Mouse (Mus musculus): ENCODE measurements around the gene Mthfsl. TPM values are rescaled to one million over a fixed set of nuclear protein-coding genes. Genes with fewer than 3 reads are reported as not detected.
A peak's percentile ranks its signal among the peaks of the same experiment; 100 is the strongest.
"Not testable (repeated sequence)": the region's sequence is repeated elsewhere in the genome, so short reads cannot be mapped to it uniquely, and the experiment has no call there.

The Mthfsl gene
- polyA plus RNA-seq, 1 experiment from 2014 or later = 32.8 TPM

GRCm38 (mm10) chr9:88714515-88714914, 5.6 kb downstream of the Mthfsl start:
- H3K9me3 ChIP-seq (replicated peaks); H3K4me3 ChIP-seq; H3K27ac ChIP-seq; H3K27me3 ChIP-seq; H3K4me1 ChIP-seq; H3K36me3 ChIP-seq (ENCODE audit: poor library complexity, severe bottlenecking); ATAC-seq; H3K9ac ChIP-seq; H3K4me2 ChIP-seq: not testable (repeated sequence)
- WGBS = 90% methylated on average over 5 of the region's 5 CpGs

GRCm38 (mm10) chr9:88712164-88712749, 7.8 kb downstream of the Mthfsl start:
- WGBS = 82% methylated on average over 3 of the region's 3 CpGs
- H3K9me3 ChIP-seq (replicated peaks); H3K9ac ChIP-seq; H3K4me1 ChIP-seq; H3K4me2 ChIP-seq; H3K36me3 ChIP-seq (ENCODE audit: poor library complexity, severe bottlenecking); ATAC-seq; H3K27me3 ChIP-seq; H3K27ac ChIP-seq; H3K4me3 ChIP-seq: not testable (repeated sequence)

- 88% methylated on average over 4 of the region's 5 CpGs for WGBS
- not testable (repeated sequence) for ATAC-seq; H3K27ac ChIP-seq; H3K4me1 ChIP-seq; H3K9me3 ChIP-seq (replicated peaks); H3K4me3 ChIP-seq; H3K27me3 ChIP-seq; H3K4me2 ChIP-seq; H3K36me3 ChIP-seq (ENCODE audit: poor library complexity, severe bottlenecking); H3K9ac ChIP-seq
These were observed 9.1 kb downstream of the Mthfsl start for GRCm38 (mm10) chr9:88710910-88711438.

GRCm38 (mm10) chr9:88710439-88710838, 9.7 kb downstream of the Mthfsl start:
- H3K9me3 ChIP-seq (replicated peaks); H3K4me2 ChIP-seq; ATAC-seq; H3K9ac ChIP-seq; H3K27me3 ChIP-seq; H3K27ac ChIP-seq; H3K4me3 ChIP-seq; H3K36me3 ChIP-seq (ENCODE audit: poor library complexity, severe bottlenecking); H3K4me1 ChIP-seq: not testable (repeated sequence)
- 95% methylated on average over 2 of the region's 2 CpGs for WGBS

GRCm38 (mm10) chr9:88709794-88710193, 10.3 kb downstream of the Mthfsl start:
- not testable (repeated sequence) for H3K4me1 ChIP-seq; H3K27ac ChIP-seq; H3K36me3 ChIP-seq (ENCODE audit: poor library complexity, severe bottlenecking); H3K4me3 ChIP-seq; H3K9ac ChIP-seq; H3K27me3 ChIP-seq; H3K4me2 ChIP-seq; ATAC-seq; H3K9me3 ChIP-seq (replicated peaks)
- WGBS = 96% methylated on average over 5 of the region's 5 CpGs

- H3K27me3 ChIP-seq = no peaks in the 10 kb centered on the region
- no peaks in the 10 kb centered on the region for H3K36me3 ChIP-seq (ENCODE audit: poor library complexity, severe bottlenecking)
- H3K4me1 ChIP-seq = no peaks in the 10 kb centered on the region
- no peak overlapping the region for H3K4me3 ChIP-seq
- no peaks in the 10 kb centered on the region for H3K9me3 ChIP-seq (replicated peaks)
- no peak overlapping the region for H3K27ac ChIP-seq
- no peak for ATAC-seq
- WGBS = 89% methylated on average over 6 of the region's 6 CpGs
- H3K9ac ChIP-seq = no peak overlapping the region
- no peak overlapping the region for H3K4me2 ChIP-seq
These were observed 10.8 kb downstream of the Mthfsl start for GRCm38 (mm10) chr9:88709304-88709703.

GRCm38 (mm10) chr9:88706700-88707099, 13.4 kb downstream of the Mthfsl start:
- Histone ChIP-seq H3K9ac (no peak overlapping the region), H3K4me2 (no peak overlapping the region), H3K4me3 (no peak overlapping the region), H3K9me3 (replicated peaks) (no peaks in the 10 kb centered on the region), H3K27ac (no peak overlapping the region), H3K36me3 (ENCODE audit: poor library complexity, severe bottlenecking) (no peaks in the 10 kb centered on the region), H3K27me3 (no peaks in the 10 kb centered on the region), H3K4me1 (no peaks in the 10 kb centered on the region)
- no peak for ATAC-seq
- WGBS = 85% methylated on average over 4 of the region's 4 CpGs

GRCm38 (mm10) chr9:88705157-88705556, 14.9 kb downstream of the Mthfsl start:
- H3K4me1 ChIP-seq = not testable (repeated sequence)

GRCm38 (mm10) chr9:88698746-88699145, 21.4 kb downstream of the Mthfsl start:
- not testable (repeated sequence) for H3K27ac ChIP-seq; H3K9ac ChIP-seq; H3K4me3 ChIP-seq; H3K9me3 ChIP-seq (replicated peaks); H3K4me1 ChIP-seq; H3K36me3 ChIP-seq (ENCODE audit: poor library complexity, severe bottlenecking); H3K27me3 ChIP-seq; H3K4me2 ChIP-seq
- 71% methylated on average over 1 of the region's 2 CpGs for WGBS
- 0 out of 2 replicates have a peak, but pooled peaks have one; percentile 51 for ATAC-seq

More at GRCm38 (mm10) chr9:88705157-88705556, 14.9 kb downstream of the Mthfsl start:
- 0 out of 2 replicates have a peak, but pooled peaks have one; percentile 38 for ATAC-seq
- not testable (repeated sequence) for H3K27ac ChIP-seq; H3K4me3 ChIP-seq; H3K36me3 ChIP-seq (ENCODE audit: poor library complexity, severe bottlenecking); H3K9me3 ChIP-seq (replicated peaks); H3K4me2 ChIP-seq; H3K9ac ChIP-seq; H3K27me3 ChIP-seq
- WGBS = 71% methylated on average over 8 of the region's 8 CpGs

GRCm38 (mm10) chr9:88691307-88691706, 28.8 kb downstream of the Mthfsl start:
- H3K9ac ChIP-seq; H3K27ac ChIP-seq; H3K4me2 ChIP-seq; H3K4me1 ChIP-seq; H3K4me3 ChIP-seq; ATAC-seq; H3K9me3 ChIP-seq (replicated peaks); H3K36me3 ChIP-seq (ENCODE audit: poor library complexity, severe bottlenecking); H3K27me3 ChIP-seq: not testable (repeated sequence)
- 93% methylated on average over 2 of the region's 2 CpGs for WGBS

- not testable (repeated sequence) for H3K36me3 ChIP-seq (ENCODE audit: poor library complexity, severe bottlenecking); H3K4me1 ChIP-seq; H3K27ac ChIP-seq; H3K27me3 ChIP-seq; ATAC-seq; H3K4me2 ChIP-seq; H3K4me3 ChIP-seq; H3K9ac ChIP-seq; H3K9me3 ChIP-seq (replicated peaks)
- 77% methylated on average over 3 of the region's 3 CpGs for WGBS
These were observed 30.6 kb downstream of the Mthfsl start for GRCm38 (mm10) chr9:88689451-88689850.

GRCm38 (mm10) chr9:88686719-88687118, 33.4 kb downstream of the Mthfsl start:
- H3K9me3 ChIP-seq (replicated peaks); H3K27me3 ChIP-seq; H3K36me3 ChIP-seq (ENCODE audit: poor library complexity, severe bottlenecking); H3K9ac ChIP-seq; H3K27ac ChIP-seq; ATAC-seq; H3K4me2 ChIP-seq; H3K4me3 ChIP-seq; H3K4me1 ChIP-seq: not testable (repeated sequence)
- 95% methylated on average over 1 of the region's 1 CpGs for WGBS

GRCm38 (mm10) chr9:88658341-88658740, 61.8 kb downstream of the Mthfsl start:
- not testable (repeated sequence) for H3K4me2 ChIP-seq; H3K27ac ChIP-seq; H3K9ac ChIP-seq; ATAC-seq; H3K27me3 ChIP-seq; H3K4me1 ChIP-seq; H3K9me3 ChIP-seq (replicated peaks); H3K36me3 ChIP-seq (ENCODE audit: poor library complexity, severe bottlenecking); H3K4me3 ChIP-seq
